ENCODE assay signal across 8 mouse cellular contexts in the genomic region with DNA sequence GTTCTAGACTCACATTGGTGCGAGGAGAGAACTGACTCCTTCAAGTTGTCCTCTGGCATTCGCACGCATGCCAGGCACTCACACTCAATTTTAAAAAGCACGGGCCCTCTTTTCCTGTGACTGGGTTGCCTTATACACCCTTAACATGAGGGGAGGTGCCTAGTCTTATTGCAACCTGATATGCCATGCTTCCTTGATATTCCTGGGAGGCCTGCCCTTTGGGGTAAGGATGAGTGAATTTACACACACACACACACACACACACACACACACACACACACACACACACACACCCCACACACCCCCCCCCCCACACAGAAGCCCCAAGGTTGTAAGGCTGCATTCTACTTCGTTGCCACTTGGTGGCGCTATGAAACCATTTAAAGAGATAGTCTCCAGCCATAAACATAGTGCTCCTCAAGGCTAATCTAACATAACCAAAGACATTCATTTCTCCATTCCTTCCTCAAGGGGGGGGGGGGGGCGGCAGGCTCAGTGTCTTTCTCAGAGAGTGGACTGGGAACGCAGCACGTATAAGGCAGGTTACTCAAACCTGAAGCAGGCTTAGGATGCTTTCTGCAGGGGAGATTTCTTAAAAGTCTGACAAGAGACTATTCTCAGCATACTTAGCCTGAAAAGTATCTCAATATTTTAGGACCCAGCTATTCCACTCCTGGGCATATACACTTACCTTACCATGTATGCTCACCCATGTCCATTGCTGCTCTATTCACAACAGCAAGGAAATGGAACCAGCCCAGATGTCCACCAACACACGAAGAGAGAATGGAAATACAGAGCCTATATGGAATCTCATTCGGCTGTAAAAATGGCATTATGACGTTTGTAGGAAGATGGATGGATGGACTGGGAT.
A peak's percentile ranks its signal among the peaks of the same experiment; 100 is the strongest.
DNase-seq lines count a peak whose midpoint lies in the region; ATAC-seq lines count a peak whose summit lies in the region.

No protein-coding gene starts in this region.

- ATAC-seq in granulocyte monocyte progenitor cell, adult 5-6 weeks (replicated peaks; ENCODE audit: poor library complexity, severe bottlenecking): peak; percentile 88

- DNase-seq in adrenal gland, postnatal 36 days: peak; percentile 51 to 54
- DNase-seq in adrenal gland, adult 2 months: no peak
- peak; percentile 67 for DNase-seq in CD4-positive helper T cell, adult 2 months (ENCODE audit: low read depth, low spot score)
- DNase-seq in cerebellum, adult 18-20 months: peak; percentile 45 to 65
- DNase-seq in kidney, adult 8-10 months: peak; percentile 47 to 48
- DNase-seq in lung, postnatal 25 days (ENCODE audit: low spot score): peak; percentile 70
- peak; percentile 39 for DNase-seq in skeletal muscle tissue, adult 2 months (ENCODE audit: low read depth, low spot score)
